Mouse (Mus musculus) kidney, adult 2 months (tissue): Measurements from ENCODE around the gene Panx3. TPM values are rescaled to one million over a fixed set of nuclear protein-coding genes. Genes with fewer than 3 reads are reported as not detected.

Experiments used
- DNase-seq: peaks from one replicate; pipeline ENCODE4 v3.0.0; 2021
- H3K27ac ChIP-seq: fragments of 200-500 bp; 2 replicates; pipeline ENCODE4 v1.5.1; 2012; ENCODE audit warnings: low read depth, low read length, control low read depth, inconsistent platforms; ENCODE audit not compliant: insufficient read depth
- H3K27me3 ChIP-seq: fragments of 200-500 bp; replicated peaks from 2 replicates; pipeline ENCODE4 v1.6.1; 2012; ENCODE audit warnings: mild to moderate bottlenecking, moderate library complexity, low read length, inconsistent platforms; ENCODE audit not compliant: control insufficient read depth, insufficient read depth
- H3K36me3 ChIP-seq: fragments of 200-500 bp; 2 replicates; pipeline ENCODE4 v1.6.1; 2012; ENCODE audit warnings: mild to moderate bottlenecking, moderate library complexity, low read length, inconsistent platforms; ENCODE audit not compliant: control insufficient read depth, insufficient read depth
- H3K4me1 ChIP-seq: fragments of 200-500 bp; 2 replicates; pipeline ENCODE4 v1.6.1; 2011; ENCODE audit warnings: low read length; ENCODE audit not compliant: control insufficient read depth, insufficient read depth
- H3K4me3 ChIP-seq: fragments of 200-500 bp; 2 replicates; pipeline ENCODE4 v1.5.1; 2011; ENCODE audit warnings: mild to moderate bottlenecking, low read depth, low read length, control low read depth; ENCODE audit not compliant: insufficient read depth
- CTCF ChIP-seq: fragments of 200-500 bp; conservative IDR thresholded peaks from 2 replicates; pipeline ENCODE4 v1.5.1; 2011; ENCODE audit warnings: low read depth, mild to moderate bottlenecking, control low read depth, low read length, moderate library complexity, mixed read lengths; ENCODE audit not compliant: insufficient read depth, insufficient read length
- POLR2A ChIP-seq: fragments of 200-500 bp; IDR thresholded peaks from one replicate; pipeline ENCODE4 v1.6.1; 2011; ENCODE audit warnings: low read depth, low read length, control low read depth
- WGBS: fragments of 180-500 bp; shearing (Covaris S2); methylation state at CpG from one replicate; pipeline ENCODE4 v1.1.7; 2018; 5-methylcytosine and 5-hydroxymethylcytosine counted together
- polyA plus RNA-seq: library from polyadenylated mRNA; depleted of rRNA; stranded (reverse); fragments of >200 nt; gene quantifications from 2 replicates; pipeline ENCODE4 v1.2.3, GENCODE M21; 2012

The Panx3 gene
- polyA plus RNA-seq, 1 experiment = not detected

DNA sequence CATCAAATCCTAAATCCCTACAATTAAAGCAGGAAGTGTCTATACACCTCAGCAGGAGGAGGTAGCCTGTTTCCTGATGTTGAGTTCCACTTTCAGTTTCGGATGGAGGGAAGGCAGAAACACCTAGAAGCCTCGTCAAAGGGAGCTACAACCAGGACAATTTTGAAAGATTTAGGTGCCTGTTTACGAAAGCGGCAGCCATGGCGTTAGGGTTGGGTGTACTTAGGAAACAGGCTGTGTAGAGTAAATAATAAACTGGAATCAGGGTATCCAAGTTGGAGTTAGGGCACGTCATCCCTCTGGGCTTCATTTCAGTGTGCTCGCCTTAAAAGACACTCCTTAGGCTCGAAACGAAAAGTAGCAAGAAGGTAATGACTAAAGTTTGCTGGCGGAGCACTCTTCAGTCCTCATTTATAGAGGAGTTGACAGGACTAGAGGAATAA is 12.6 kb downstream of the Panx3 start:
- 2% methylated on average over 10 of the region's 10 CpGs for WGBS

DNA sequence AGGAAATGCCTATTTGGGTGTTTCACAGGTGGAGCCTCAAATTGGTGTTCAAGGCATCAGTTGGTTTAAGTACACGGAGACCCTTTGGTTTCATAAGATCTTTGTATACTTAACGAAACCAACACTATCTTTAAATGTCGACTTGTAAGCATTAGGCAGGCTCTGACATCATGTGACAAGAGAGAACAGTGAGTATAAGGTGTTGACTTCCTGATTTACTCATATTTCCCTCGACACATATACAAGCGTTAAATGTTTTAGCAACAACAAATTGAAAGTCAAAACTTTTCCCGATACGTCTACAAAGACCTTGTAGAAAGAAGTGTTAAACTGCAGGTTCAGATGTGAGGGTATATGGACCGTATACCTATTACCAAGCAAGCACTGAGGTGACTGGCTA is 13.1 kb downstream of the Panx3 start:
- no peak overlapping the region for H3K27ac ChIP-seq
- TF ChIP-seq POLR2A (no peak), CTCF (no peak)
- peaks cover 9% of the 10 kb centered on the region for H3K36me3 ChIP-seq
- 48% methylated on average over 8 of the region's 8 CpGs for WGBS
- no peaks in the 10 kb centered on the region for H3K4me1 ChIP-seq
- no peak for DNase-seq
- no peaks in the 10 kb centered on the region for H3K27me3 ChIP-seq
- no peak overlapping the region; the same call in 1 of the 2 replicates for H3K4me3 ChIP-seq

More for the DNA sequence above, 12.6 kb downstream of the Panx3 start:
- H3K27ac ChIP-seq = peak overlapping the region; percentile 58; the same call in 1 of the 2 replicates
- peak overlapping the region; percentile 75 for H3K4me3 ChIP-seq
- H3K4me1 ChIP-seq = no peaks in the 10 kb centered on the region
- DNase-seq = peak; percentile 35
- TF ChIP-seq POLR2A = no peak
- no peak for TF ChIP-seq CTCF
- peaks cover 6% of the 10 kb centered on the region for H3K36me3 ChIP-seq
- no peaks in the 10 kb centered on the region for H3K27me3 ChIP-seq

- Histone ChIP-seq H3K36me3 (peaks cover 14% of the 10 kb centered on the region), H3K27ac (no peak overlapping the region), H3K4me1 (no peaks in the 10 kb centered on the region), H3K4me3 (no peak overlapping the region), H3K27me3 (no peaks in the 10 kb centered on the region)
- DNase-seq = no peak
- 90% methylated on average over 5 of the region's 5 CpGs for WGBS
- TF ChIP-seq POLR2A (no peak), CTCF (no peak)
Measured at GRCm38 (mm10) chr9:37653836-37654235, 15.2 kb downstream of the Panx3 start.

DNA sequence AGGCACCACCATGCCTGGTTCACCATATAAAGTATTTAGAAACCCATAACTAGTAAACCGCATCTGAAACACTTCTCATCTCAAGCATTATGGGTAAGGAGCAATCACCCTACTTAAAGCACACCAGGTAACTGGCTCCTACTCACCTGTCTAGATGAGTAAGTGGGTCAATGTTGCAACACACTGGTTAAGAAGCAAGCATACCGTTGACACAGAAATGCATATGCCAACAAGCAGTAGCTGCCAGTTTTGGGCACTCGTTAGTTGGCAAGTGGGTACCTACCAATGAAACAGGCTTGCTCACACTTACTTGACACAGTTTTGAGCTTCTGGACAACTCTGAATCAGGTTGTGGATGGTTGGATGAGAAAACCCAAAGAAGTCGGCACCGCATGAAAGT is 18.4 kb downstream of the Panx3 start:
- no peak overlapping the region for H3K27ac ChIP-seq
- H3K4me3 ChIP-seq = no peak overlapping the region
- whole genome bisulfite sequencing = 92% methylated on average over 5 of the region's 5 CpGs
- DNase-seq = no peak
- peaks cover 22% of the 10 kb centered on the region for H3K36me3 ChIP-seq
- H3K4me1 ChIP-seq = no peaks in the 10 kb centered on the region
- no peaks in the 10 kb centered on the region for H3K27me3 ChIP-seq
- TF ChIP-seq CTCF = no peak
- no peak for TF ChIP-seq POLR2A

DNA sequence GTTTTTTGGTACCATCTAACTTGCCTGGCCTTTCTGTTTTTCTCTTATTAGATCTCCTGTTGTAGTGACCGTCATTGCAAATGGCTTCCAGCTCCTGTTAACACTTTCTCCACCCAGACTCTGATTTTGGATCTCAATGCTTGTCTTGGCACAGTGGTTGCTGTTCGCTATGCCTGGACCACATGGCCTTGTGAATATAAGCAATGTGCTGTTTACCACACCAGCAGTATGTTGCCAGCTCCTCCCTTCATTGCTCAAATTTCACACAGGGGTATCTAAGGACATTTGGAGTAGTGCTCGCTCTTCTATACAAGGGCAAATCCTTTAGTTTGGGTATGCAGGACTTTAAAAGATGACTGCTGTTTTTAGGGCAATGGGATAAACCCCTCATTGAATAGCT is 22.8 kb downstream of the Panx3 start:
- no peak for DNase-seq
- no peak for TF ChIP-seq POLR2A
- TF ChIP-seq CTCF = no peak
- peaks cover 15% of the 10 kb centered on the region for H3K36me3 ChIP-seq

GRCm38 (mm10) chr9:37638721-37639120 is 30.3 kb downstream of the Panx3 start:
- no peak for DNase-seq
- no peaks in the 10 kb centered on the region for H3K27me3 ChIP-seq
- H3K27ac ChIP-seq = no peak overlapping the region
- no peaks in the 10 kb centered on the region for H3K4me1 ChIP-seq
- TF ChIP-seq CTCF (no peak), POLR2A (no peak)
- WGBS = 86% methylated on average over 3 of the region's 3 CpGs
- H3K4me3 ChIP-seq = no peak overlapping the region
- H3K36me3 ChIP-seq = no peaks in the 10 kb centered on the region; the same call in 1 of the 2 replicates

More for the DNA sequence above, 22.8 kb downstream of the Panx3 start:
- Histone ChIP-seq H3K27ac (no peak overlapping the region), H3K27me3 (no peaks in the 10 kb centered on the region), H3K4me3 (no peak overlapping the region), H3K4me1 (no peaks in the 10 kb centered on the region)
- WGBS = 84% methylated on average over 3 of the region's 3 CpGs

- H3K27me3 ChIP-seq = no peaks in the 10 kb centered on the region
- no peaks in the 10 kb centered on the region; the same call in 1 of the 2 replicates for H3K36me3 ChIP-seq
- H3K4me1 ChIP-seq = no peaks in the 10 kb centered on the region
- DNase-seq = no peak
- TF ChIP-seq CTCF (no peak), POLR2A (no peak)
- H3K4me3 ChIP-seq = no peak overlapping the region
- no peak overlapping the region for H3K27ac ChIP-seq
- WGBS = 44% methylated on average over 6 of the region's 6 CpGs
Measured at GRCm38 (mm10) chr9:37636800-37637542, 32.1 kb downstream of the Panx3 start.
